Mouse (Mus musculus) heart, postnatal 0 days (tissue): ENCODE measurements at regions not wholly inside any gene's neighbourhood (a gene's known extent, or its start where the extent isn't known, plus 50 kb on each side); places are given as distances from the start of the nearest gene placed in this dataset.

Experiments used
- ATAC-seq: fragments of 200-750 bp; cut with Nextera tagmentation; 2 replicates; pipeline ENCODE4 v1.8.0; 2017; ENCODE audit warnings: low read depth, moderate number of reproducible peaks, moderate library complexity; ENCODE audit not compliant: insufficient read depth
- DNase-seq: peaks from one replicate; pipeline ENCODE4 v3.0.0-alpha.2; 2016; ENCODE audit warnings: low spot score
- H3K27ac ChIP-seq: fragments of 300-500 bp; sonication (generic); 2 replicates; pipeline ENCODE4 v1.5.1; 2014; ENCODE audit warnings: low read depth, mild to moderate bottlenecking
- H3K27me3 ChIP-seq: fragments of 300-500 bp; sonication (generic); 2 replicates; pipeline ENCODE4 v1.6.1; 2014; ENCODE audit warnings: low read length, mixed read lengths; ENCODE audit not compliant: control insufficient read depth, insufficient read depth
- H3K36me3 ChIP-seq: fragments of 300-500 bp; sonication (generic); replicated peaks from 2 replicates; pipeline ENCODE4 v1.6.1; 2014; ENCODE audit warnings: low read length, mixed read lengths; ENCODE audit not compliant: control insufficient read depth, insufficient read depth
- H3K4me1 ChIP-seq: fragments of 300-500 bp; sonication (generic); 2 replicates; pipeline ENCODE4 v1.6.1; 2014; ENCODE audit warnings: antibody characterized with exemption; ENCODE audit not compliant: control insufficient read depth, insufficient read depth
- H3K4me2 ChIP-seq: fragments of 300-500 bp; sonication (generic); 2 replicates; pipeline ENCODE4 v1.6.1; 2014; ENCODE audit warnings: low read depth, mild to moderate bottlenecking, low read length, moderate library complexity
- H3K4me3 ChIP-seq: fragments of 300-500 bp; sonication (generic); 2 replicates; pipeline ENCODE4 v1.5.1; 2014; ENCODE audit warnings: low read depth, low read length
- H3K9ac ChIP-seq: fragments of 300-500 bp; sonication (generic); replicated peaks from 2 replicates; pipeline ENCODE4 v1.6.1; 2014; ENCODE audit warnings: low read depth, low read length, mixed read lengths
- H3K9me3 ChIP-seq: fragments of 300-500 bp; sonication (generic); replicated peaks from 2 replicates; pipeline ENCODE4 v1.6.1; 2016; ENCODE audit warnings: low read length; ENCODE audit not compliant: control insufficient read depth
- CTCF ChIP-seq: IDR thresholded peaks from 2 replicates; pipeline ENCODE4 v1.5.1; 2016; ENCODE audit warnings: antibody characterized with exemption, control low read depth, low read depth
- EP300 ChIP-seq: IDR thresholded peaks from 2 replicates; pipeline ENCODE4 v1.6.1; 2016; ENCODE audit warnings: antibody characterized with exemption, low read depth
- WGBS: fragments of 180-500 bp; shearing (Covaris S2); extraction: QIAGEN DNeasy Blood & Tissue Kit; methylation state at CpG from one replicate; pipeline ENCODE4 v1.1.7; 2014; 5-methylcytosine and 5-hydroxymethylcytosine counted together

GRCm38 (mm10) chr13:91334283-91334682 lies 110.5 kb upstream of the Atg10 start:
- no peak for TF ChIP-seq CTCF
- TF ChIP-seq EP300: no peak

GRCm38 (mm10) chr13:91344139-91344538 lies 115.9 kb upstream of the Ssbp2 start:
- Histone ChIP-seq H3K27ac (no peak overlapping the region), H3K4me1 (no peaks in the 10 kb centered on the region), H3K4me3 (no peak overlapping the region), H3K27me3 (no peaks in the 10 kb centered on the region), H3K36me3 (no peaks in the 10 kb centered on the region), H3K4me2 (no peak overlapping the region), H3K9me3 (no peaks in the 10 kb centered on the region), H3K9ac (no peak overlapping the region)
- ATAC-seq: no peak
- TF ChIP-seq CTCF (no peak), EP300 (no peak)
- no peak for DNase-seq
- WGBS: 45% methylated on average over 1 of the region's 1 CpGs

More at GRCm38 (mm10) chr13:91334283-91334682, 110.5 kb upstream of the Atg10 start:
- ATAC-seq (no peak), DNase-seq (no peak)
- Histone ChIP-seq H3K27ac (no peak overlapping the region), H3K9me3 (no peaks in the 10 kb centered on the region; the same call in 1 of the 2 replicates), H3K9ac (no peak overlapping the region), H3K4me1 (no peaks in the 10 kb centered on the region), H3K4me3 (no peak overlapping the region), H3K27me3 (no peaks in the 10 kb centered on the region), H3K4me2 (no peak overlapping the region), H3K36me3 (no peaks in the 10 kb centered on the region)

- Histone ChIP-seq H3K4me2 (no peak overlapping the region), H3K27ac (no peak overlapping the region), H3K27me3 (no peaks in the 10 kb centered on the region), H3K9me3 (no peaks in the 10 kb centered on the region), H3K4me3 (no peak overlapping the region), H3K36me3 (no peaks in the 10 kb centered on the region), H3K4me1 (no peaks in the 10 kb centered on the region), H3K9ac (no peak overlapping the region)
- ATAC-seq (no peak), DNase-seq (no peak)
- 90% methylated on average over 12 of the region's 12 CpGs for WGBS
- TF ChIP-seq EP300: no peak
- TF ChIP-seq CTCF: no peak
Observed at GRCm38 (mm10) chr13:91348489-91349083, 111.5 kb upstream of the Ssbp2 start.

- no peaks in the 10 kb centered on the region for H3K9me3 ChIP-seq
- H3K9ac ChIP-seq: no peak overlapping the region
- H3K4me3 ChIP-seq: no peak overlapping the region
- H3K4me2 ChIP-seq: no peak overlapping the region
- no peak for DNase-seq
- H3K27ac ChIP-seq: no peak overlapping the region
- no peak for TF ChIP-seq EP300
- no peak for TF ChIP-seq CTCF
- H3K36me3 ChIP-seq: no peaks in the 10 kb centered on the region
- no peaks in the 10 kb centered on the region for H3K4me1 ChIP-seq
- 36% methylated on average over 8 of the region's 8 CpGs for WGBS
- no peaks in the 10 kb centered on the region for H3K27me3 ChIP-seq
- peak; percentile 66 for ATAC-seq
Observed at GRCm38 (mm10) chr13:91352311-91352710, 107.8 kb upstream of the Ssbp2 start.

- no peak for ATAC-seq
- DNase-seq: no peak
- TF ChIP-seq CTCF: no peak
- TF ChIP-seq EP300: no peak
- Histone ChIP-seq H3K9me3 (no peaks in the 10 kb centered on the region), H3K4me1 (no peaks in the 10 kb centered on the region), H3K36me3 (no peaks in the 10 kb centered on the region), H3K27me3 (no peaks in the 10 kb centered on the region), H3K9ac (no peak overlapping the region), H3K4me3 (no peak overlapping the region), H3K27ac (no peak overlapping the region), H3K4me2 (no peak overlapping the region)
- 73% methylated on average over 9 of the region's 9 CpGs for WGBS
Observed at GRCm38 (mm10) chr13:91356516-91356915, 103.6 kb upstream of the Ssbp2 start.

GRCm38 (mm10) chr13:91360121-91360520 lies 100.0 kb upstream of the Ssbp2 start:
- Histone ChIP-seq H3K4me1 (peaks cover 5% of the 10 kb centered on the region), H3K9ac (no peak overlapping the region), H3K4me2 (no peak overlapping the region), H3K4me3 (no peak overlapping the region), H3K27ac (no peak overlapping the region), H3K9me3 (no peaks in the 10 kb centered on the region), H3K36me3 (no peaks in the 10 kb centered on the region), H3K27me3 (no peaks in the 10 kb centered on the region)
- TF ChIP-seq EP300 (no peak), CTCF (no peak)
- WGBS: 49% methylated on average over 6 of the region's 6 CpGs
- DNase-seq (no peak), ATAC-seq (no peak)
